8 mouse cellular contexts compared by ENCODE assay signal in genomic region chr9:119340909-119341816, GRCm38 (mm10). TPM values are rescaled to one million over a fixed set of nuclear protein-coding genes. Genes with fewer than 3 reads are reported as not detected.
DNase-seq lines count a peak whose midpoint lies in the region; ATAC-seq and TF ChIP-seq lines count a peak whose summit lies in the region.

TSS of gene Myd88 (minus strand) at chr9:119341411.

- H3K36me3 ChIP-seq in hindbrain, embryonic 10.5 days = peaks cover 38% of the 10 kb centered on the region
- H3K36me3 ChIP-seq in lung, postnatal 0 days (ENCODE audit: insufficient read depth, low read length) = peaks cover 20% of the 10 kb centered on the region; the same call in 1 of the 2 replicates

- H3K4me2 ChIP-seq in lung, postnatal 0 days (replicated peaks; ENCODE audit: low read depth, low read length) = peak within 1 kb of the TSS; percentile 89

- H3K27ac ChIP-seq in hindbrain, embryonic 10.5 days = peak within 1 kb of the TSS; percentile 92
- peak within 1 kb of the TSS; percentile 95 for H3K27ac ChIP-seq in lung, postnatal 0 days (ENCODE audit: low read length)

- DNase-seq in MN1 (ENCODE audit: low spot score) = peak; percentile 95
- DNase-seq in cerebellum, adult 9-10 months = peak; percentile 92
- DNase-seq in hindbrain, embryonic 10.5 days (ENCODE audit: low spot score) = peak; percentile 92
- DNase-seq in layer of hippocampus, adult 9-11 months = peak; percentile 98
- peak; percentile 100 for DNase-seq in lung, postnatal 0 days (ENCODE audit: low spot score)
- peak; percentile 85 for DNase-seq in ovary, postnatal 14 days (ENCODE audit: low spot score)
- DNase-seq in thymus, postnatal 14 days = peak; percentile 94

- H3K4me3 ChIP-seq in hindbrain, embryonic 10.5 days = peak within 1 kb of the TSS; percentile 84
- H3K4me3 ChIP-seq in lung, postnatal 0 days (ENCODE audit: low read depth, low read length) = peak within 1 kb of the TSS; percentile 70

- H3K9me3 ChIP-seq in hindbrain, embryonic 10.5 days = no peaks in the 10 kb centered on the region
- H3K9me3 ChIP-seq in lung, postnatal 0 days (ENCODE audit: low read length) = no peaks in the 10 kb centered on the region

- peak; percentile 89 for ATAC-seq in frontal cortex, adult (ENCODE audit: low TSS enrichment)
- ATAC-seq in lung, postnatal 0 days = peak; percentile 98

- H3K4me1 ChIP-seq in hindbrain, embryonic 10.5 days (replicated peaks) = peaks cover 37% of the 10 kb centered on the region
- peaks cover 11% of the 10 kb centered on the region for H3K4me1 ChIP-seq in lung, postnatal 0 days (ENCODE audit: insufficient read depth, low read depth, low read length)

- under 1% methylated on average over 68 of the region's 68 CpGs for WGBS in hindbrain, embryonic 10.5 days
- under 1% methylated on average over 64 of the region's 68 CpGs for whole genome bisulfite sequencing in lung, postnatal 0 days

- TF ChIP-seq EP300 in lung, postnatal 0 days (IDR thresholded peaks at IDR 0.05) = peak; percentile 73

- peaks cover 32% of the 10 kb centered on the region for H3K27me3 ChIP-seq in hindbrain, embryonic 10.5 days (ENCODE audit: insufficient read depth, poor library complexity, severe bottlenecking)
- H3K27me3 ChIP-seq in lung, postnatal 0 days (replicated peaks; ENCODE audit: insufficient read depth, low read length) = no peaks in the 10 kb centered on the region

- no peak for TF ChIP-seq CTCF in lung, postnatal 0 days (IDR thresholded peaks at IDR 0.05)

- peak within 1 kb of the TSS; percentile 80 for H3K9ac ChIP-seq in lung, postnatal 0 days (replicated peaks; ENCODE audit: low read depth)

RNA-seq across cellular contexts. Expression of gene Myd88, which starts in this region (rescaled TPM):
- polyA plus RNA-seq in hindbrain, embryonic 10.5 days (2016; fragmentation: Nextera tagmentation; extraction: Ambion mirVana) = 8.2 and 8.4 TPM in 2 replicates
- polyA plus RNA-seq in lung, postnatal 0 days (2015; fragmentation: Nextera tagmentation; extraction: Ambion mirVana) = 50.3 and 61.3 TPM in 2 replicates

Comparison
In these comparisons a context has a peak if more than half of its experiments do, and no peak if none do; other contexts are left out.
1. Peak in every context shown above with its lines: DNase-seq, ATAC-seq, H3K4me3 ChIP-seq and H3K27ac ChIP-seq.